Mouse (Mus musculus) gonadal fat pad, adult 2 months (tissue): Measurements from ENCODE around the gene Olfr659. TPM values are rescaled to one million over a fixed set of nuclear protein-coding genes. Genes with fewer than 3 reads are reported as not detected.

Experiments used
- DNase-seq: peaks from one replicate; pipeline ENCODE4 v3.0.0-alpha.2; 2012; ENCODE audit warnings: low read depth
- polyA plus RNA-seq: library from polyadenylated mRNA; depleted of rRNA; stranded (reverse); fragments of >200 nt; gene quantifications from 2 replicates; pipeline ENCODE4 v1.2.3, GENCODE M21; 2012; rRNA removed

Gene Olfr659
- polyA plus RNA-seq = not detected in 2 replicates

DNA sequence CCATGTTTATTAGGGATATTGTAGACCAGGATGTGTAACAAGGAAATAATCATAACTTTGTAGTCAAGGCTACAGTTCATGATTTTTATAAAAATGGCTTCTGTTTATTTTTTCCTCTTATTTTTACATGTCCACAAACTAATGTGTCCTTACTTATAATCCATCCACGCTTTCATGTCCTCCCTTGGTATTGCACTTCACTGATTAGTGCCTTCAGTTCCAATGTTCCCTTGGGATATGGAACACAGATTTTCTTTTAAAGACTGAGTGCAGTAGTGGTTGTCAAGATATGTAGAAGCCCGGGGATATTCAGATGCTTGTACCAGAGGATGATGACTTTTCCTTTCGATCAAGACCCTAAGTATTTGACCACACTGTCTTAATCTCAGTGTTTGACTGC is at the start of gene Olfr659:
Gene Olfr659, plus strand, starts transcription at position 301 of the 400 bp plus-strand sequence.
- no peak for DNase-seq

DNA sequence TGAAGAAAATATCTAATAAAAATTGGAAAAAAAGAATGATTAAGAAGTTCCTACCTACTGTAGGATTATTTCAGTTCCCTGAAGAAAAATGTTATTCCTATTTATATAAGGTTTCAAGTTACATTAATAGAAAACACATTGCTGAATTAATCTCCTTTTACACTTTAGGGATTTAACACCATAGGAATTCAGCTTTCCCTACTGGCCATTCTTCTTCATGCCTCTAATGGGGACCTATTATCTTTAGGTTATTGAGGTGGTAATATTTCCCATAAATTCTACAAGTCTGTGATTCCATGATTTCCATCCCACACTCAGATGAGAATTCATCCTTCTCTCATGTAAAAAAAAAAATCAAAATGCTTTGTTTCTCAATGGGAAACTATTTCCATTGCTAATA is 42.1 kb upstream of the Olfr659 start, which contains the start of gene Olfr657:
Gene Olfr657, plus strand, starts transcription at position 301 of the 400 bp plus-strand sequence.
- DNase-seq = no peak

DNA sequence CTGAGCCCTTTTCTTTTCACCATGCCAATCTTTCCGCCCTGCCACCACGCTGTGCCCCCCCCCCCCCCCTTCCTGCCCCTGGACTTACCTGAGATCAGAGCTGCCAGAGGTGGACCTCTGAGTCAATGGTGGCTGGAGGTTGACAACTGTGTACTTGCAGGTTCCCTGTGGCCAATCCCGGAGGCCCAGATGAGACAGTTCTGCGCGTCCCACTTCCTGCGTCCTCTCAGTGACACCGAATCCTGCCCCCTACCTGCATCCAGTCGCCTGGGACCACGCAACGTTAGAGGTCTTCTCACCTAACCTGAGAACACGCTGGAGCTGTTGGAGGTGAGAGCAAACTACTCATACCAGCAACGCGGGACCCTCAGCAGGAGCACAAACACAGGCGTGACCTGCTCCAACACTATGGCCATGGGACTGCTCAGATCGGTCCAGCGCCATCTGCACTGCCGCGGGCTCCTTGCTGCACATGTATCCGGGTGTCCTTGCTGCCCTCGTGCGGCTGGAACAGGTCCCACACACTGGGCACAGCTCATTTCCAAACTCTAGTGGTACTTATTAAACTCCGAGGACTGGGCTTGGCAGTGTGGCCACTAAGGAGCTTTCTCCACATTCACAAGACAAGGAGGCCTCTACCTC is 19.6 kb upstream of the Olfr659 start, which contains the start of gene Olfr658:
Gene Olfr658, minus strand, starts transcription at position 465 of the 642 bp plus-strand sequence.
- DNase-seq = no peak

DNA sequence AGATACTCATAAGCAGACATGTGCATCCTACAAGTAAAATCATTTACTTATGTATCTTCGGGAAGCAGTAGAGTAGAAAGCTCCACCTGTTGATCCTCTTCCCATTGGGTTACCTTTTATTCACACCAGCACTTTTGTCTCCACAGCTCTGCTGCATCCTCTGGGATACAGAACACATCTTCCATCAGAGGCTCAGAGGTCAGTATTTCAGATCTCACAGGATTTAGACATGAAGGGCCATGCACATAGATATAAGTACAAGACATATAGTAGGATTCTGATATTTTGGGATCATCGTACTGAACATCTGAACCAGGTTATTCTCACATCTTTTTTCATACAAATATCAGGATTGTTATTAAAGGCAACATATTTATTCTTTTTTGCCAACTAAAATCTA is 19.6 kb downstream of the Olfr659 start, which contains the start of gene Olfr661:
Gene Olfr661, plus strand, starts transcription at position 301 of the 400 bp plus-strand sequence.
- no peak for DNase-seq

Other genes with a start within 250 kb of the Olfr659 start
- gene Trim30a, start 201.6 kb upstream of the Olfr659 start, polyA plus RNA-seq = 3.0 and 4.6 TPM in 2 replicates
- 1.2 and 1.7 TPM in 2 replicates for gene Trim30d, start 158.9 kb upstream of the Olfr659 start, polyA plus RNA-seq
- gene Olfr651, start 116.6 kb upstream of the Olfr659 start, polyA plus RNA-seq = not detected in 2 replicates
- gene Olfr652, start 105.9 kb upstream of the Olfr659 start, polyA plus RNA-seq = not detected in 2 replicates
- not detected in 2 replicates for gene Olfr653, start 89.4 kb upstream of the Olfr659 start, polyA plus RNA-seq
- not detected in 2 replicates for gene Olfr654, start 79.7 kb upstream of the Olfr659 start, polyA plus RNA-seq
- gene Olfr655, start 65.0 kb upstream of the Olfr659 start, polyA plus RNA-seq = not detected in 2 replicates
- gene Olfr656, start 52.8 kb upstream of the Olfr659 start, polyA plus RNA-seq = not detected in 2 replicates
- gene Olfr657, start 42.0 kb upstream of the Olfr659 start, polyA plus RNA-seq = not detected in 2 replicates
- gene Olfr658, start 19.4 kb upstream of the Olfr659 start, polyA plus RNA-seq = 0.04 TPM in 2 replicates
- gene Olfr661, start 19.7 kb downstream of the Olfr659 start, polyA plus RNA-seq = not detected in 2 replicates
- gene Usp17le, start 110.7 kb downstream of the Olfr659 start, polyA plus RNA-seq = not detected in 2 replicates
- gene Usp17lb, start 175.8 kb downstream of the Olfr659 start, polyA plus RNA-seq = 0.07 TPM in 1 of 2 replicates, not detected in the other
- not detected in 2 replicates for gene Usp17la, start 190.3 kb downstream of the Olfr659 start, polyA plus RNA-seq
- not detected in 2 replicates for gene Olfr665, start 211.3 kb downstream of the Olfr659 start, polyA plus RNA-seq
- 1.1 TPM in 1 of 2 replicates, not detected in the other for gene Olfr666, start 229.2 kb downstream of the Olfr659 start, polyA plus RNA-seq